Mouse (Mus musculus) stomach, postnatal 0 days (tissue): ENCODE measurements around the gene 1700017B05Rik. TPM values are rescaled to one million over a fixed set of nuclear protein-coding genes. Genes with fewer than 3 reads are reported as not detected.
A peak's percentile ranks its signal among the peaks of the same experiment; 100 is the strongest.
"Not testable (repeated sequence)": the region's sequence is repeated elsewhere in the genome, so short reads cannot be mapped to it uniquely, and the experiment has no call there.

Experiments
- ATAC-seq: fragments of 200-750 bp; cut with Nextera tagmentation; 2 replicates; pipeline ENCODE4 v1.8.0; 2017; ENCODE audit not compliant: low FRiP score, low TSS enrichment
- DNase-seq: peaks from one replicate; pipeline ENCODE4 v3.0.0-alpha.2; 2016; ENCODE audit warnings: low spot score
- H3K27ac ChIP-seq: fragments of 300-500 bp; sonication (generic); replicated peaks from 2 replicates; pipeline ENCODE4 v1.5.1; 2014; ENCODE audit warnings: mild to moderate bottlenecking, control low read depth
- H3K27me3 ChIP-seq: fragments of 300-500 bp; sonication (generic); 2 replicates; pipeline ENCODE4 v1.6.1; 2014; ENCODE audit warnings: low read length; ENCODE audit not compliant: control insufficient read depth, insufficient read depth
- H3K36me3 ChIP-seq: fragments of 300-500 bp; sonication (generic); 2 replicates; pipeline ENCODE4 v1.6.1; 2014; ENCODE audit warnings: low read length, mixed read lengths; ENCODE audit not compliant: control insufficient read depth, insufficient read depth
- H3K4me1 ChIP-seq: fragments of 300-500 bp; sonication (generic); replicated peaks from 2 replicates; pipeline ENCODE4 v1.6.1; 2014; ENCODE audit warnings: antibody characterized with exemption; ENCODE audit not compliant: control insufficient read depth, insufficient read depth
- H3K4me2 ChIP-seq: fragments of 300-500 bp; sonication (generic); replicated peaks from 2 replicates; pipeline ENCODE4 v1.6.1; 2014; ENCODE audit warnings: low read depth, mild to moderate bottlenecking, control low read depth, moderate library complexity
- H3K4me3 ChIP-seq: fragments of 300-500 bp; sonication (generic); 2 replicates; pipeline ENCODE4 v1.5.1; 2014; ENCODE audit warnings: low read depth, low read length, control low read depth
- H3K9ac ChIP-seq: fragments of 300-500 bp; sonication (generic); 2 replicates; pipeline ENCODE4 v1.6.1; 2014; ENCODE audit warnings: mild to moderate bottlenecking, low read length, control low read depth, mixed read lengths
- H3K9me3 ChIP-seq: fragments of 300-500 bp; sonication (generic); 2 replicates; pipeline ENCODE4 v1.6.1; 2016; ENCODE audit warnings: low read length; ENCODE audit not compliant: control insufficient read depth
- CTCF ChIP-seq: IDR thresholded peaks from 2 replicates; pipeline ENCODE4 v1.5.1; 2016; ENCODE audit warnings: antibody characterized with exemption, low read depth, mild to moderate bottlenecking, moderate library complexity
- EP300 ChIP-seq: optimal IDR thresholded peaks from 2 replicates; pipeline ENCODE3; 2016; ENCODE audit warnings: antibody characterized with exemption
- WGBS: fragments of 180-500 bp; shearing (Covaris S2); extraction: QIAGEN DNeasy Blood & Tissue Kit; methylation state at CpG from one replicate; pipeline ENCODE4 v1.1.7; 2014; 5-methylcytosine and 5-hydroxymethylcytosine counted together
- polyA plus RNA-seq: library from polyadenylated mRNA; unstranded; fragments of >200 nt; fragmentation: Nextera tagmentation; extraction: Ambion mirVana; gene quantifications from 2 replicates; pipeline ENCODE4 v1.2.1, GENCODE M21; 2015

The 1700017B05Rik gene
- polyA plus RNA-seq, result 10.4 and 10.9 TPM in 2 replicates

- peaks cover 10% of the 10 kb centered on the region for H3K36me3 ChIP-seq
- under 1% methylated on average over 81 of the region's 87 CpGs for WGBS
- TF ChIP-seq CTCF (peak; percentile 73), EP300 (no peak)
These were observed at the start of gene 1700017B05Rik for GRCm38 (mm10) chr9:57261913-57262794. Gene 1700017B05Rik, minus strand, starts transcription at chr9:57262612.

GRCm38 (mm10) chr9:57310895-57311294 is 48.5 kb upstream of the 1700017B05Rik start:
- Histone ChIP-seq H3K36me3 (no peaks in the 10 kb centered on the region), H3K27me3 (no peaks in the 10 kb centered on the region), H3K4me1 (no peaks in the 10 kb centered on the region), H3K9me3 (no peaks in the 10 kb centered on the region), H3K4me3 (no peak overlapping the region), H3K27ac (no peak overlapping the region), H3K4me2 (no peak overlapping the region), H3K9ac (no peak overlapping the region)
- WGBS, result 87% methylated on average over 2 of the region's 2 CpGs
- ATAC-seq (no peak), DNase-seq (no peak)
- TF ChIP-seq CTCF (no peak), EP300 (no peak)

More at GRCm38 (mm10) chr9:57261913-57262794, at the start of gene 1700017B05Rik:
- peak within 1 kb of the TSS; percentile 83 for H3K4me3 ChIP-seq
- H3K9me3 ChIP-seq, result no peaks in the 10 kb centered on the region
- H3K9ac ChIP-seq, result peak within 1 kb of the TSS; percentile 86
- H3K4me2 ChIP-seq, result peak within 1 kb of the TSS; percentile 89
- DNase-seq, result peak; percentile 82
- peak within 1 kb of the TSS; percentile 89 for H3K27ac ChIP-seq
- H3K4me1 ChIP-seq, result 0 out of 2 replicates have a peak, but pooled peaks cover 7% of the 10 kb centered on the region
- no peaks in the 10 kb centered on the region for H3K27me3 ChIP-seq
- ATAC-seq, result peak; percentile 74

GRCm38 (mm10) chr9:57309353-57309752 is 46.9 kb upstream of the 1700017B05Rik start:
- Histone ChIP-seq H3K9me3 (no peaks in the 10 kb centered on the region), H3K4me1 (no peaks in the 10 kb centered on the region), H3K36me3 (no peaks in the 10 kb centered on the region), H3K4me2 (no peak overlapping the region), H3K9ac (no peak overlapping the region), H3K4me3 (no peak overlapping the region), H3K27me3 (no peaks in the 10 kb centered on the region), H3K27ac (no peak overlapping the region)
- DNase-seq (no peak), ATAC-seq (no peak)
- no peak for TF ChIP-seq CTCF
- no peak for TF ChIP-seq EP300
- WGBS, result 83% methylated on average over 4 of the region's 4 CpGs

- ATAC-seq, result no peak
- H3K27me3 ChIP-seq, result no peaks in the 10 kb centered on the region
These were observed 45.0 kb upstream of the 1700017B05Rik start for GRCm38 (mm10) chr9:57307456-57307855.

GRCm38 (mm10) chr9:57304716-57305115 is 42.3 kb upstream of the 1700017B05Rik start:
- WGBS, result 94% methylated on average over 4 of the region's 4 CpGs
- not testable (repeated sequence) for H3K4me1 ChIP-seq, DNase-seq

More at GRCm38 (mm10) chr9:57307456-57307855, 45.0 kb upstream of the 1700017B05Rik start:
- H3K4me1 ChIP-seq, result no peaks in the 10 kb centered on the region
- no peaks in the 10 kb centered on the region for H3K36me3 ChIP-seq
- H3K4me2 ChIP-seq, result no peak overlapping the region
- no peak for DNase-seq
- WGBS, result 78% methylated on average over 4 of the region's 4 CpGs
- H3K9ac ChIP-seq, result no peak overlapping the region
- H3K27ac ChIP-seq, result no peak overlapping the region
- TF ChIP-seq CTCF, result no peak
- no peaks in the 10 kb centered on the region for H3K9me3 ChIP-seq
- no peak overlapping the region for H3K4me3 ChIP-seq

GRCm38 (mm10) chr9:57304251-57304650 is 41.8 kb upstream of the 1700017B05Rik start:
- H3K9ac ChIP-seq, result no peak overlapping the region
- no peaks in the 10 kb centered on the region for H3K36me3 ChIP-seq
- no peak overlapping the region for H3K27ac ChIP-seq
- ATAC-seq, result no peak
- whole genome bisulfite sequencing, result 97% methylated on average over 2 of the region's 2 CpGs
- DNase-seq, result no peak
- H3K9me3 ChIP-seq, result no peaks in the 10 kb centered on the region
- no peak overlapping the region for H3K4me3 ChIP-seq
- no peaks in the 10 kb centered on the region for H3K4me1 ChIP-seq
- TF ChIP-seq CTCF, result no peak
- no peak for TF ChIP-seq EP300
- H3K4me2 ChIP-seq, result no peak overlapping the region
- no peaks in the 10 kb centered on the region for H3K27me3 ChIP-seq

More at GRCm38 (mm10) chr9:57304716-57305115, 42.3 kb upstream of the 1700017B05Rik start:
- not testable (repeated sequence) for H3K9me3 ChIP-seq, H3K27ac ChIP-seq, H3K27me3 ChIP-seq, H3K36me3 ChIP-seq, H3K9ac ChIP-seq, ATAC-seq, H3K4me2 ChIP-seq, H3K4me3 ChIP-seq
